Mouse (Mus musculus) heart, postnatal 0 days (tissue): Measurements from ENCODE around the gene Dbi.

Experiments used
- CTCF ChIP-seq: IDR thresholded peaks from 2 replicates; pipeline ENCODE4 v1.5.1; 2016; ENCODE audit warnings: antibody characterized with exemption, control low read depth, low read depth
- EP300 ChIP-seq: IDR thresholded peaks from 2 replicates; pipeline ENCODE4 v1.6.1; 2016; ENCODE audit warnings: antibody characterized with exemption, low read depth

GRCm38 (mm10) chr1:120168674-120169073, 47.8 kb upstream of the Dbi start:
- no peak for TF ChIP-seq CTCF
- TF ChIP-seq EP300: no peak
